Mouse (Mus musculus) embryonic fibroblast, embryonic 13.5 days (primary cell): ENCODE data around the gene 1700028P14Rik. TPM values are rescaled to one million over a fixed set of nuclear protein-coding genes. Genes with fewer than 3 reads are reported as not detected.

ENCODE experiments used
- H3K27ac ChIP-seq: 2 replicates; pipeline ENCODE4 v1.5.1; 2012; ENCODE audit warnings: low read length, control low read depth, inconsistent platforms; ENCODE audit not compliant: insufficient read depth
- H3K4me1 ChIP-seq: 2 replicates; pipeline ENCODE4 v1.6.1; 2011; ENCODE audit warnings: low read length; ENCODE audit not compliant: control insufficient read depth, insufficient read depth
- H3K4me3 ChIP-seq: 2 replicates; pipeline ENCODE4 v1.5.1; 2011; ENCODE audit warnings: mild to moderate bottlenecking, control low read depth, low read length; ENCODE audit not compliant: insufficient read depth
- CTCF ChIP-seq: IDR thresholded peaks from 2 replicates; pipeline ENCODE4 v1.5.1; 2011; ENCODE audit warnings: mild to moderate bottlenecking, control low read depth, low read length, moderate library complexity, borderline replicate concordance; ENCODE audit not compliant: insufficient read depth
- POLR2A ChIP-seq: IDR thresholded peaks from 2 replicates; pipeline ENCODE4 v1.6.1; 2011; ENCODE audit warnings: low read depth, mild to moderate bottlenecking, control low read depth, low read length, moderate library complexity
- polyA plus RNA-seq: library from polyadenylated mRNA; stranded (reverse); fragments of >200 nt; gene quantifications from 2 replicates; pipeline ENCODE4 v1.2.4, GENCODE M21; 2011; ENCODE audit warnings: low read depth; ENCODE audit not compliant: missing spikeins, insufficient read length

The 1700028P14Rik gene
- polyA plus RNA-seq, 1 experiment, result not detected

DNA sequence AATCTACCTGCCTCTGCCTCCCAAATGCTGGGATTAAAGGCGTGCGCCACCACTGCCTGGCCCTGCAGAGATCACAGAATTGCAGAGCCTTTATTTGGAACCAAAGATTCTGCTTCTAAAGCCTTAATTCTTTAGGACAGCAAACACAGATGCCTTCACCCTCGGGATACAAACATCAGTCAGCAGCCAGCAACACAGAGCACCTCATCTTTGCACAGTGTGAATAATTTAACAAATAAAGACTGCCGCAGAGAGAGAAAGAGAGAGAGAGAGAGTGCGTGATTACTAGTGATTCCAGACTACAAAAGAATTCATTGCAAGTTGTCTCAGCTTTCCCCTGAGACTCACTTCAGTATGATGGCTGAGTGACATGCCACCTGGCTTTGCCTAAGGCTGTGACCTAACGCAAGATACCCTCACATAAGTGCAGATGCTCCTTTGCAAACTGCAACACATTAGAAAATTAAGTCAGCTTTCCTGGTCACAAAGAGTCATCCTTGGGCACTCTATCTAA lies 15.6 kb upstream of the 1700028P14Rik start:
- no peaks in the 10 kb centered on the region for H3K4me1 ChIP-seq

GRCm38 (mm10) chr19:23664083-23664482 lies 11.5 kb upstream of the 1700028P14Rik start:
- Histone ChIP-seq H3K27ac (no peak overlapping the region), H3K4me1 (no peaks in the 10 kb centered on the region), H3K4me3 (no peak overlapping the region)
- TF ChIP-seq CTCF, result no peak
- no peak for TF ChIP-seq POLR2A

More for the DNA sequence above, 15.6 kb upstream of the 1700028P14Rik start:
- TF ChIP-seq CTCF (no peak), POLR2A (no peak)
- no peak overlapping the region for H3K27ac ChIP-seq
- no peak overlapping the region for H3K4me3 ChIP-seq

GRCm38 (mm10) chr19:23658350-23658749 lies 5.7 kb upstream of the 1700028P14Rik start:
- no peaks in the 10 kb centered on the region for H3K4me1 ChIP-seq
- no peak overlapping the region for H3K27ac ChIP-seq
- TF ChIP-seq POLR2A (no peak), CTCF (no peak)
- no peak overlapping the region for H3K4me3 ChIP-seq

DNA sequence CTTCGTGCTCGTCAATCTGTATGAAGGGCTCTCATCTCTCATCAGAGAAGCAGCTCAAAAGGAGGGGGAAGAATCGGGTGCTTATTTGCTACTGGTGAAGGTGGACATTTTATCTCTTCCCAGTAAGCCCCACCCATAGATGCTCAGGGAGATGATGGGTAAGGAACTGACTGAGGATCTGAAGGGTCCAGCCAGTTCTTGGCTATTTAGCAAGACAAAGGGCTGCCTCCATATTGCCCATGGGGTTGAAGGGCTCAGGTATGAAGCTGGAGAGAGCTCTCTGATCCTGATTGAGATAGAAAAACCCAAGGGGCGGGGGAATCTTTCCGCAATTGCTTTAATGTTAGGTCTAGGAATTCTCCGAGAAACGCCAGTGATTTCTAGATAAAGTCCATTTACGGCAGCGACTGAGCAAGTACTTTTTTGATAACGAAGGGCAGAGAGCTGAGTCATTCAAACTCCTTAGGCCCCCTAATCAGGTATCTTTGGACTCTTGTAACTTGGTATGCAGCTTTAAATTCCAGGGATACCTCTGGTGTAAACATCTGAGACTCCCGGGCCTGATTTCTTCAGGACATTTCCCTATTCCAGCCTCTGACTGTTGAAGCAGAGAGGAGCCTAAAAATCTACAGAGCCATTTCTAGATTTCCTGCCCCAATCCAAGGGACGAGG lies 4.8 kb upstream of the 1700028P14Rik start:
- TF ChIP-seq CTCF (no peak), POLR2A (no peak)
- no peak overlapping the region for H3K27ac ChIP-seq
- no peaks in the 10 kb centered on the region for H3K4me1 ChIP-seq
- H3K4me3 ChIP-seq, result no peak overlapping the region

GRCm38 (mm10) chr19:23653154-23653553 lies 542 bp upstream of the 1700028P14Rik start:
- Histone ChIP-seq H3K27ac (no peak overlapping the region), H3K4me1 (no peaks in the 10 kb centered on the region)
- TF ChIP-seq POLR2A, result no peak
- no peak for TF ChIP-seq CTCF

GRCm38 (mm10) chr19:23647308-23647707 lies 5.3 kb downstream of the 1700028P14Rik start:
- no peak overlapping the region for H3K4me3 ChIP-seq
- H3K27ac ChIP-seq, result no peak overlapping the region
- TF ChIP-seq POLR2A, result no peak
- no peak for TF ChIP-seq CTCF
- no peaks in the 10 kb centered on the region for H3K4me1 ChIP-seq

More at GRCm38 (mm10) chr19:23653154-23653553, 542 bp upstream of the 1700028P14Rik start:
- H3K4me3 ChIP-seq, result no peak overlapping the region

DNA sequence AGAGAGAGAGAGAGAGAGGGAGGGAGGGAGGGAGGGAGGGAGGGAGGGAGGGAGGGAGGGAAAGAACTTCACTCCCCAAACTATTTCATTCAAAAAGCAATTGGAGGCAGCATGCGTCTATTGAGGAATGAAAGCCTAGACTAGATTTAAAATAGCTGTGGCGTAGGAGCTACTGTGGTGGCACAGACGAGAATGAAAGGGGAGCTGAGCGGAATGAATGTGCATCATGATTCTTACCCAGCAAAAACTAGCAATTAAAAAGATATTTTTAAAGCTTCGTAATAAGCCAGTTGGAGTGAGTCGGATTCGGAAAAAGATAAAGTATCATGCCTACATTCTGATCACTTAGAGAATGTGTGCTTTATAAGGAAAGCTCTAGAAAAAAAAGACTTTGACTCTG lies 7.3 kb downstream of the 1700028P14Rik start:
- no peak overlapping the region for H3K4me3 ChIP-seq

DNA sequence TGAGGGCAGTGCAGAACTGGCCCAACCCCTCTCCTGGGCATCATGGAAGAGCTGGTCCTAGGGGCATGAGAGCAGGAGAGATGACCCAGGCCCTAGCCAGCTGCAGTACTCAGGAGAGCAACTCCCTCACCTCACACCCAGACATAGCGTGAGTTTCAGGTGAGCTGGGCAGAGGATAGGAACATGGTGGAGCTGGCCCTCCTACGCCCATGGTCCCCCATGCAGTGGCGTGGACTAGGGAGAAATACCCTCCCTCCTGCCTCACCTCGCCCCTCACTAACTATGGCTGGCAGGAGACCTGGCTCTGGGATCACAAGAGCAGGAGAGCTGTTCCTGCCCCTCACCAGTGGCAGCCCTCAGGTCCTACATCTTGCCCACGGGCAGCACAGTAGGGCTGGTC lies 8.8 kb downstream of the 1700028P14Rik start:
- Histone ChIP-seq H3K27ac (no peak overlapping the region), H3K4me3 (no peak overlapping the region), H3K4me1 (no peaks in the 10 kb centered on the region)
- TF ChIP-seq POLR2A, result no peak
- no peak for TF ChIP-seq CTCF

More for the DNA sequence above, 7.3 kb downstream of the 1700028P14Rik start:
- no peaks in the 10 kb centered on the region for H3K4me1 ChIP-seq
- H3K27ac ChIP-seq, result no peak overlapping the region
- TF ChIP-seq CTCF, result no peak
- TF ChIP-seq POLR2A, result no peak

DNA sequence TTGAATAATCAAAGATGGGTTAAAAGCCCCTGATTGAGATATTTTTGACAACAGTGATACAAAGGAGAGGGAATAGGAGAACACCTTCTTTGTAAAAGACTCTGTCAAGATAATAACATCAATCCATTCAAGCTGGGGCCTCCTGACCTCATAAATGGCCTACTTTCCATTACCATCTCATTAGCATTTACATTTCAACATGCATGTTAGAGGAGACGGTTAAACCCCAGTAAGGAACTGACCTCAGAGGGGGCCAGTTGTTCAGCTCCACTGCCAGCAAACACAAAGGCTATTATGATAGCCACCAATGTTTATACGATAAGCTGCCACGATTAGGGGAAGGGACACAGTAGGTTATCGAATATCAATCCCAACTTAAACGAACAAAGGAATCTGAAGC lies 15.8 kb downstream of the 1700028P14Rik start:
- Histone ChIP-seq H3K4me1 (no peaks in the 10 kb centered on the region), H3K27ac (no peak overlapping the region), H3K4me3 (no peak overlapping the region)
- TF ChIP-seq POLR2A (no peak), CTCF (no peak)
